Mouse (Mus musculus): ENCODE measurements around the gene Gm21987.

DNA sequence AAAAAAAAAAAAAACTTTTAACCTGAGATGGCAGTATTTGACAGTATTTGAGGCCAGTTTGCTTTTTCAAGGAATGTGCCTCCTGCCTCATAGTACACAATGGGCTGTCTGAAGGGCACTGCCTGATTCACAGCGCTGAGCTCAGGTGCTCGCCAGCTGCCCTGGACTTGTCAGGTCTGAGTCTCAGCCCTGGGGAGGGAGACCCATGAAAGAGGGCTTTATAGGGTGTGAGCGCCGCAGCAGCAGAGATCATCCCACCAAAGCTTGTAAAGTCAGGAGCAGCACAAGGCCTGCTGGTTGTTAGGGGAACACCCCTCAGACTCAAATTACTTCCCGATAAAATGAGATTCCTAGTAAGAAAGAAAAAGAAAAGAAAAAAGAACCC, 39.6 kb upstream of the Gm21987 start:
- TF ChIP-seq GATA1 (IDR thresholded peaks at IDR 0.05; ENCODE audit: low read length) (no peak), TAL1 (IDR thresholded peaks at IDR 0.05; ENCODE audit: low read length) (no peak)
